Mouse (Mus musculus) midbrain, embryonic 10.5 days (tissue): Measurements from ENCODE around the gene Creb5. TPM values are rescaled to one million over a fixed set of nuclear protein-coding genes. Genes with fewer than 3 reads are reported as not detected.

Experiments used
- DNase-seq: peaks from one replicate; pipeline ENCODE4 v3.0.0-alpha.2; 2017; ENCODE audit warnings: low spot score
- H3K27ac ChIP-seq: fragments of 300-500 bp; sonication (generic); replicated peaks from 2 replicates; pipeline ENCODE4 v1.5.1; 2016; ENCODE audit warnings: mild to moderate bottlenecking
- H3K27me3 ChIP-seq: fragments of 300-500 bp; sonication (generic); 2 replicates; pipeline ENCODE4 v1.6.1; 2016; ENCODE audit warnings: low read depth, mild to moderate bottlenecking; ENCODE audit not compliant: poor library complexity, severe bottlenecking
- H3K36me3 ChIP-seq: fragments of 300-500 bp; sonication (generic); 2 replicates; pipeline ENCODE4 v1.6.1; 2016; ENCODE audit warnings: mild to moderate bottlenecking, moderate library complexity
- H3K4me1 ChIP-seq: fragments of 300-500 bp; sonication (generic); 2 replicates; pipeline ENCODE4 v1.6.1; 2016
- H3K4me3 ChIP-seq: fragments of 300-500 bp; sonication (generic); 2 replicates; pipeline ENCODE4 v1.5.1; 2016; ENCODE audit warnings: mild to moderate bottlenecking, moderate library complexity
- H3K9me3 ChIP-seq: fragments of 300-500 bp; sonication (generic); replicated peaks from 2 replicates; pipeline ENCODE4 v1.6.1; 2016; ENCODE audit warnings: mild to moderate bottlenecking
- WGBS: fragments of 180-500 bp; shearing (Covaris S2); methylation state at CpG from one replicate; pipeline ENCODE4 v1.1.7; 2016; 5-methylcytosine and 5-hydroxymethylcytosine counted together
- polyA plus RNA-seq: library from polyadenylated mRNA; unstranded; fragments of >200 nt; fragmentation: Nextera tagmentation; extraction: Ambion mirVana; gene quantifications from 2 replicates; pipeline ENCODE4 v1.2.1, GENCODE M21; 2016

The Creb5 gene
- polyA plus RNA-seq, 1 experiment from 2014 or later, result 4.8 TPM

- Histone ChIP-seq H3K27me3 (no peaks in the 10 kb centered on the region), H3K4me1 (peaks cover 3% of the 10 kb centered on the region; the same call in 1 of the 2 replicates), H3K27ac (no peak overlapping the region), H3K4me3 (no peak overlapping the region), H3K9me3 (no peaks in the 10 kb centered on the region), H3K36me3 (no peaks in the 10 kb centered on the region)
- WGBS, result 98% methylated on average over 1 of the region's 1 CpGs
- DNase-seq, result no peak
Observed at GRCm38 (mm10) chr6:53356328-53356727, 69.3 kb downstream of the Creb5 start.

- Histone ChIP-seq H3K27ac (no peak overlapping the region; the same call in 1 of the 2 replicates), H3K36me3 (no peaks in the 10 kb centered on the region), H3K9me3 (no peaks in the 10 kb centered on the region), H3K4me1 (peaks cover 30% of the 10 kb centered on the region), H3K27me3 (peaks cover 24% of the 10 kb centered on the region), H3K4me3 (no peak overlapping the region)
- no peak for DNase-seq
- WGBS, result 69% methylated on average over 5 of the region's 5 CpGs
Observed at GRCm38 (mm10) chr6:53363535-53363934, 76.5 kb downstream of the Creb5 start.

GRCm38 (mm10) chr6:53363981-53364391 lies 76.9 kb downstream of the Creb5 start:
- H3K4me1 ChIP-seq, result peaks cover 30% of the 10 kb centered on the region
- no peaks in the 10 kb centered on the region for H3K9me3 ChIP-seq
- peak; percentile 19 for DNase-seq
- no peak overlapping the region for H3K27ac ChIP-seq
- H3K27me3 ChIP-seq, result peaks cover 24% of the 10 kb centered on the region
- H3K36me3 ChIP-seq, result no peaks in the 10 kb centered on the region
- WGBS, result 30% methylated on average over 4 of the region's 4 CpGs
- no peak overlapping the region for H3K4me3 ChIP-seq

GRCm38 (mm10) chr6:53369147-53369546 lies 82.1 kb downstream of the Creb5 start:
- H3K27ac ChIP-seq, result no peak overlapping the region
- peaks cover 16% of the 10 kb centered on the region for H3K27me3 ChIP-seq
- no peaks in the 10 kb centered on the region for H3K36me3 ChIP-seq
- no peak overlapping the region for H3K4me3 ChIP-seq
- WGBS, result 87% methylated on average over 5 of the region's 5 CpGs
- no peaks in the 10 kb centered on the region for H3K9me3 ChIP-seq
- peaks cover 23% of the 10 kb centered on the region for H3K4me1 ChIP-seq
- DNase-seq, result no peak

DNA sequence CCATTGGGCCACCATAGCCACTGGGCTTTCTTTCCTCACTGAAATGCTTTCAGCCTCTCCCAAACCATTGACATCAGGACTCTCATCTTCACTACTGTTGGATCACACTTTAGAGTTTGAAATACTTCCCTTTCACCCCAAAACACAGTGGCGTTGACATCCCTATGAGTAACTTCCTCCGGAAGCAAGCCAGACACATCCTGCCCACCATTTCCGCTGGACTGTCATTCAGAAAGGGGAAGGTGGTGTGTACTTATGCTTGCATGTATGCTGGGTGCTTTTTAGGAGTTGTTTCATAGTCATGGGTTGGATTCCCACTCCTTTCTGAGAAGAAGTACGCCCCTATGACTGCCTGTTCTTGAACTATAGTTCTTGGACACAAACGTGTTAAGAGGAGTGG lies 82.9 kb downstream of the Creb5 start:
- no peaks in the 10 kb centered on the region for H3K9me3 ChIP-seq
- no peak overlapping the region for H3K4me3 ChIP-seq
- H3K27ac ChIP-seq, result no peak overlapping the region
- peaks cover 16% of the 10 kb centered on the region for H3K27me3 ChIP-seq
- 85% methylated on average over 5 of the region's 5 CpGs for WGBS
- H3K36me3 ChIP-seq, result no peaks in the 10 kb centered on the region
- peaks cover 17% of the 10 kb centered on the region for H3K4me1 ChIP-seq
- DNase-seq, result no peak

GRCm38 (mm10) chr6:53371962-53372361 lies 84.9 kb downstream of the Creb5 start:
- Histone ChIP-seq H3K27me3 (peaks cover 8% of the 10 kb centered on the region), H3K36me3 (no peaks in the 10 kb centered on the region), H3K4me1 (no peaks in the 10 kb centered on the region), H3K27ac (no peak overlapping the region), H3K4me3 (no peak overlapping the region), H3K9me3 (no peaks in the 10 kb centered on the region)
- DNase-seq, result no peak
- WGBS, result 88% methylated on average over 9 of the region's 9 CpGs

- DNase-seq, result no peak
- Histone ChIP-seq H3K4me3 (no peak overlapping the region), H3K4me1 (no peaks in the 10 kb centered on the region), H3K36me3 (no peaks in the 10 kb centered on the region), H3K27ac (no peak overlapping the region), H3K9me3 (no peaks in the 10 kb centered on the region), H3K27me3 (no peaks in the 10 kb centered on the region; the same call in 1 of the 2 replicates)
- WGBS, result 85% methylated on average over 3 of the region's 3 CpGs
Observed at GRCm38 (mm10) chr6:53374315-53374941, 87.4 kb downstream of the Creb5 start.

DNA sequence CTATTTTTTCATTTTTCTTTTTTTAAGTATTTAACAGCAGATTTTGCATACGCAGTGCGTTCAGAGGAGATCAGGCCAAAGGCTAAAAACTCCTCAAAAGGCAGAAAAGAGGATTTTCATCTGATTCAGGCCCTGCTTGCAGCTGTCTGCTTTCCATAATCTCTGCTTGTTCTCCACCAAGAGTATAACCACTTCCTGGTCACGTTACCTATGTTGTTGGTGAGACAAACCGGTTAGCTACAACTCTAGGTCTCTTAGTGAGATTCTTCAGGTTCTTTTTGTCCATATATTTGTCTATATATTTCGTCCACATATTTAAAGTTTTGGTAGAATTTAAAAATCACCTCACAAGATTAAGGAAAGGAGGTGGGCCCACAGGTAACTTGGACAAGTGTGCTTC lies 102.2 kb downstream of the Creb5 start:
- Histone ChIP-seq H3K27ac (no peak overlapping the region), H3K4me3 (no peak overlapping the region), H3K27me3 (no peaks in the 10 kb centered on the region), H3K9me3 (no peaks in the 10 kb centered on the region), H3K36me3 (no peaks in the 10 kb centered on the region), H3K4me1 (peaks cover 18% of the 10 kb centered on the region)
- no peak for DNase-seq
- 89% methylated on average over 5 of the region's 5 CpGs for WGBS

DNA sequence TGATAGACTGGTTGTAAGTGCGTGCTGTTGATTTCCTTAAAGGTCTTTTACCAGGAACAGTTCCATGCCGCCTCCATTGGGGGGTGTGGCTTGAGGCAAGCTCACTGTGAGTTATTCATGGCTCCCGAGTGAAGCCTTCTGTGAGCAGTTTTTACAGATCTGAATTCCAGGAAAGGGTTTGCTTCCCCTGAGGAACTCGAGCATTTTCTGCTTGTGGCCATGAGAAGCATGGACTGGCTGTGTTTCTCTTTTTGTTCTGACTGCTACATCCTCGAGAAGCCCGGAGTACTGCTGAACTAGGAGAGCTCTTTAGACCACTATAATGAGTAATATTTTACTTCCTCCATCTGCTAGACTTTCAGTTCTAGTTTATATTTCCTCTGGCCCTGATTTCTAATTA lies 103.3 kb downstream of the Creb5 start:
- no peaks in the 10 kb centered on the region for H3K36me3 ChIP-seq
- H3K27ac ChIP-seq, result no peak overlapping the region
- no peaks in the 10 kb centered on the region for H3K9me3 ChIP-seq
- no peak overlapping the region for H3K4me3 ChIP-seq
- no peaks in the 10 kb centered on the region for H3K27me3 ChIP-seq
- peaks cover 29% of the 10 kb centered on the region for H3K4me1 ChIP-seq
- DNase-seq, result no peak
- 53% methylated on average over 6 of the region's 6 CpGs for WGBS

DNA sequence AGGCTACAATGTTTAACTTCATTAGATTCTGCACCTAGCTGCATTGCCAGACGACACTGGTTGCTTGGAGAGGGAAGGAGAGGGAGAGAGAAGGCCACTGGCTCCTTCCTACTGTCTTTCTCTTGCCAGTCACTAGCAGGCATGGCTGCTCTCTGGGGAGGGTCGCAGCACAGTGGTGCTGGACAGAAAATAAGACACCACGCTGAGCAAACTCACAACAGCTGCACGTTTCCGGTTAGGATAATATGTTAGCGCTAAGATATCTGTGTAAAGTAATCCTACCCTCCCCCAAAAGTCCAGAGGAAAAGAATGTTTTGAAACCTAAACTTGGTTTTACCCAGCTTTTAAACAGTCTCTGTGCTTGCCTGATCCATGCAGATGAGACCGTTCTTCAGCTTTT lies 107.0 kb downstream of the Creb5 start:
- Histone ChIP-seq H3K27me3 (no peaks in the 10 kb centered on the region), H3K4me1 (peaks cover 39% of the 10 kb centered on the region), H3K27ac (peak overlapping the region; percentile 67), H3K4me3 (no peak overlapping the region), H3K36me3 (no peaks in the 10 kb centered on the region), H3K9me3 (no peaks in the 10 kb centered on the region)
- DNase-seq, result no peak
- 56% methylated on average over 7 of the region's 7 CpGs for WGBS

- H3K4me3 ChIP-seq, result no peak overlapping the region
- H3K36me3 ChIP-seq, result no peaks in the 10 kb centered on the region
- peaks cover 39% of the 10 kb centered on the region for H3K4me1 ChIP-seq
- H3K27me3 ChIP-seq, result no peaks in the 10 kb centered on the region
- no peak for DNase-seq
- H3K27ac ChIP-seq, result no peak overlapping the region
- 73% methylated on average over 4 of the region's 4 CpGs for WGBS
- H3K9me3 ChIP-seq, result no peaks in the 10 kb centered on the region
Observed at GRCm38 (mm10) chr6:53395208-53395607, 108.1 kb downstream of the Creb5 start.

GRCm38 (mm10) chr6:53396421-53396820 lies 109.4 kb downstream of the Creb5 start:
- 91% methylated on average over 3 of the region's 3 CpGs for WGBS
- Histone ChIP-seq H3K27ac (no peak overlapping the region), H3K9me3 (no peaks in the 10 kb centered on the region), H3K36me3 (no peaks in the 10 kb centered on the region), H3K4me3 (no peak overlapping the region), H3K4me1 (peaks cover 31% of the 10 kb centered on the region), H3K27me3 (no peaks in the 10 kb centered on the region)
- DNase-seq, result no peak

DNA sequence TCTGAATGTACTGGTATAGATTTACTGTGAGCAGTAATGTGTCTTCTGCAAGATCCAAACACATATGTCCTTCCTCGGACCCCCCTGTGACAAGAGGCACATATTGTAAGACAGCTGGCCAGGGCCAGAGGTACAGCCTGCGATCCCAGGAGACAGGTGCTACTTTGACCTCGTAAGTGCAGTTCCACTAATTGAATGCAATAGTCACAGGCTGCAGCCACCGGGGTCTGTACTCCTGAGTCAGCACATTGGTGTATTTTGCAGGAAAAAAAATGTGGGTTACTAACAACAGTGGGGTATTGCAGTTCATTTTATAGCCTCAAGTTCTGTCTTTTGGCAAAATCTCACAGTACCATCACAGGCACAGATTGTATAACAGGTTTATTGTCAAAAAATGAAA lies 110.7 kb downstream of the Creb5 start:
- H3K4me1 ChIP-seq, result peaks cover 31% of the 10 kb centered on the region
- no peak for DNase-seq
- H3K27ac ChIP-seq, result no peak overlapping the region
- H3K36me3 ChIP-seq, result no peaks in the 10 kb centered on the region
- no peaks in the 10 kb centered on the region for H3K9me3 ChIP-seq
- 83% methylated on average over 4 of the region's 4 CpGs for WGBS
- no peaks in the 10 kb centered on the region for H3K27me3 ChIP-seq
- H3K4me3 ChIP-seq, result no peak overlapping the region
